Mouse (Mus musculus) mammary gland, adult 2 months (tissue): ENCODE measurements around the gene Epb41l3. TPM values are rescaled to one million over a fixed set of nuclear protein-coding genes. Genes with fewer than 3 reads are reported as not detected.

ENCODE experiments used
- polyA plus RNA-seq: library from polyadenylated mRNA; depleted of rRNA; stranded (reverse); fragments of >200 nt; gene quantifications from 2 replicates; pipeline ENCODE4 v1.2.3, GENCODE M21; 2012; ENCODE audit warnings: low replicate concordance; rRNA removed

Gene Epb41l3
- polyA plus RNA-seq, result 3.1 and 3.2 TPM in 2 replicates

GRCm38 (mm10) chr17:69075501-69076237 lies at the start of gene Epb41l3:
TSS of gene Epb41l3 (plus strand) at chr17:69075683.

Other genes with a start within 250 kb of the Epb41l3 start
- 0.10 and 0.47 TPM in 2 replicates for gene Tmem200c, start 249.1 kb upstream of the Epb41l3 start, polyA plus RNA-seq